Mouse (Mus musculus): Measurements from ENCODE around the gene Sept9. TPM values are rescaled to one million over a fixed set of nuclear protein-coding genes. Genes with fewer than 3 reads are reported as not detected.

Sept9 gene
- total and polyA plus RNA-seq, 3 experiments, result 115 to 469 (median 292) TPM

- TF ChIP-seq GATA2 (IDR thresholded peaks at IDR 0.05; ENCODE audit: borderline replicate concordance, low read depth, low read length) (no peak), GATA1 (IDR thresholded peaks at IDR 0.05; ENCODE audit: borderline replicate concordance, low read length) (no peak), POLR2AphosphoS5 (IDR thresholded peaks at IDR 0.05; ENCODE audit: insufficient replicate concordance, low read depth, low read length) (no peak), TAL1 (conservative IDR thresholded peaks at IDR 0.05; ENCODE audit: low read depth, low read length) (no peak), CTCF (IDR thresholded peaks at IDR 0.05; ENCODE audit: low read depth, low read length) (no peak)
- DNase-seq (ENCODE audit: low spot score) (no peak), ATAC-seq (ENCODE audit: extremely low read depth, insufficient number of reproducible peaks, low FRiP score, poor library complexity, severe bottlenecking) (peak; percentile 11; the same call in 1 of the 2 replicates)
- Histone ChIP-seq H3K4me1 (ENCODE audit: insufficient read depth, low read depth, low read length) (peaks cover 94% of the 10 kb centered on the region), H3K27me3 (ENCODE audit: insufficient read depth, low read length) (no peaks in the 10 kb centered on the region), H3K4me3 (ENCODE audit: low read depth, low read length) (peak overlapping the region; percentile 75), H3K9me3 (replicated peaks) (no peaks in the 10 kb centered on the region), H3K36me3 (replicated peaks) (peaks cover 55% of the 10 kb centered on the region)
Measured at GRCm38 (mm10) chr11:117332242-117333149, 133.0 kb downstream of the Sept9 start.

DNA sequence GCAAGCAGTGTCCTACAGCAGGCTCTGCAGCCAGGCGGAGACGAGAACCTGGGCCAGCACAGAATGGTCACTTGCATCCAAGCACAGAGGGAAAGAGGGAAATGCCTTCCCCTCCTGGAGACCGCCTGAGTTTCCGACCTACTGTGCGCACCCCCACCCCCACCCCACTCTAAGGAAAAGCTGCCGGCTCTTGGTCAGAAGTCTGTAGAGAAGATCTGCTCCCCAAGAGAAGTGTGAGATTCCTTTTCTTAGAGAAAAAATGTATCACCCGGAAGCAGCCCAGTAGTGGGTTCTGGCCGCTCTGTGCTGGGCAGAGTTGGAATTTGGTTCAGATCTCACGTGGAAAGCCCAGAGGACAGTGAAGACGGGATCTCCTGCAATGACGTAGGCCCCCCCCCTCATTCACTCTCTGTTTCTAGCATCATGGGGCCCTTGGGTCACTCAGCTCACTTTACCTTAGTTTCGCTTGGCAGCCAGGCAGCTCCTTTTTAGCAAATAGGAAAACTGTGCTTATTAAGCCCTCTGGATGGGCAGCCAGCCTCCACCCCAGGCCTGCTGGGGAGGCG is 133.8 kb downstream of the Sept9 start:
- ATAC-seq (ENCODE audit: extremely low read depth, insufficient number of reproducible peaks, low FRiP score, poor library complexity, severe bottlenecking) (no peak), DNase-seq (ENCODE audit: low spot score) (no peak)
- H3K4me1 ChIP-seq (ENCODE audit: insufficient read depth, low read depth, low read length), result peaks cover 94% of the 10 kb centered on the region
- no peaks in the 10 kb centered on the region for H3K9me3 ChIP-seq (replicated peaks)
- peak overlapping the region; percentile 75 for H3K4me3 ChIP-seq (ENCODE audit: low read depth, low read length)
- H3K27me3 ChIP-seq (ENCODE audit: insufficient read depth, low read length), result no peaks in the 10 kb centered on the region
- TF ChIP-seq CTCF (IDR thresholded peaks at IDR 0.05; ENCODE audit: low read depth, low read length) (no peak), GATA1 (IDR thresholded peaks at IDR 0.05; ENCODE audit: borderline replicate concordance, low read length) (no peak), GATA2 (IDR thresholded peaks at IDR 0.05; ENCODE audit: borderline replicate concordance, low read depth, low read length) (no peak), POLR2AphosphoS5 (IDR thresholded peaks at IDR 0.05; ENCODE audit: insufficient replicate concordance, low read depth, low read length) (no peak), TAL1 (conservative IDR thresholded peaks at IDR 0.05; ENCODE audit: low read depth, low read length) (no peak)
- H3K36me3 ChIP-seq (replicated peaks), result peaks cover 60% of the 10 kb centered on the region

- Histone ChIP-seq H3K9me3 (replicated peaks) (no peaks in the 10 kb centered on the region), H3K4me3 (ENCODE audit: low read depth, low read length) (peak overlapping the region; percentile 75), H3K27me3 (ENCODE audit: insufficient read depth, low read length) (no peaks in the 10 kb centered on the region), H3K4me1 (ENCODE audit: insufficient read depth, low read depth, low read length) (peaks cover 96% of the 10 kb centered on the region), H3K36me3 (replicated peaks) (peaks cover 62% of the 10 kb centered on the region)
- DNase-seq (ENCODE audit: low spot score) (peak; percentile 96), ATAC-seq (ENCODE audit: extremely low read depth, insufficient number of reproducible peaks, low FRiP score, poor library complexity, severe bottlenecking) (peak; percentile 56)
- TF ChIP-seq POLR2AphosphoS5 (IDR thresholded peaks at IDR 0.05; ENCODE audit: insufficient replicate concordance, low read depth, low read length) (no peak), GATA1 (IDR thresholded peaks at IDR 0.05; ENCODE audit: borderline replicate concordance, low read length) (no peak), TAL1 (conservative IDR thresholded peaks at IDR 0.05; ENCODE audit: low read depth, low read length) (no peak), CTCF (IDR thresholded peaks at IDR 0.05; ENCODE audit: low read depth, low read length) (no peak), GATA2 (IDR thresholded peaks at IDR 0.05; ENCODE audit: borderline replicate concordance, low read depth, low read length) (no peak)
Measured at GRCm38 (mm10) chr11:117334101-117334500, 134.6 kb downstream of the Sept9 start.

- ATAC-seq (ENCODE audit: extremely low read depth, insufficient number of reproducible peaks, low FRiP score, poor library complexity, severe bottlenecking), result no peak
Measured at GRCm38 (mm10) chr11:117335146-117335545, 135.7 kb downstream of the Sept9 start.

DNA sequence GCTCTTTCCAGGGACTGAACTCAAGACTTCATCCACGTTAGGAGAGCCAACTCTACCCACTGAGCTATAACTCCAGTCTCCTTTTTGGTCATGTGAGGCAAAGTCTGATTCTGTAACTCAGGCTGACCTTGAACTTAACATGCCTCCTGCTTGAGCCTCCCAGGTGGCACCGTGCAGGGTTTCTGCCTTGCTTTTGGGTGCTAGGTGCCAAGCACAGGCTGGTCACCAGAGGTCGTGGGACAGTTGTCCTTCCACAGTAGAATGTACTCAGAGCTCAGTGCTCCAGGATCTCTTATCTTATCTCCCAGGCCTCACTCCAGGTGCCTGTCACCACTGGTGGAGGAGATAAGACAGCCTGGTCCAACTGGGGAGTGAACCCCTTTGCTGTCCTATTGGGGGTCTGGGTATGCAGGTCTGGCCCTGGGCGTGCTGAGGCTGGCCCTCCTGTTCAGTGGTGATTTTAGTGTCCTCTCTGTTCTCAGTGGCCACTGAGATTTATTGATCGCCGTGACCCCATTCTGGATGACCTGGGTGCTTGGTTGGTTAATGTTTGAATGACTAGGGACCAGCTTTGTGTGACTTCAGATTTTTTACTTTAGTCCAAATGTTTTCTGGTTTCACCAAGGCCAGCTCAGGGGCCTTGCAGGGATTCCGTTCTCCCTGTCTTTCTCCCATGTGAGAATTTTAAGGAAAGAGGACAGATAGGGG is 136.8 kb downstream of the Sept9 start:
- Histone ChIP-seq H3K4me3 (ENCODE audit: low read depth, low read length) (peak overlapping the region; percentile 28; the same call in 1 of the 2 replicates), H3K36me3 (replicated peaks) (peaks cover 65% of the 10 kb centered on the region), H3K9me3 (replicated peaks) (no peaks in the 10 kb centered on the region), H3K4me1 (ENCODE audit: insufficient read depth, low read depth, low read length) (peaks cover 96% of the 10 kb centered on the region), H3K27me3 (ENCODE audit: insufficient read depth, low read length) (no peaks in the 10 kb centered on the region)
- no peak for TF ChIP-seq POLR2AphosphoS5 (IDR thresholded peaks at IDR 0.05; ENCODE audit: insufficient replicate concordance, low read depth, low read length)
- TF ChIP-seq CTCF (IDR thresholded peaks at IDR 0.05; ENCODE audit: low read depth, low read length), result no peak
- peak; percentile 77; the same call in 1 of the 2 replicates for TF ChIP-seq GATA2 (IDR thresholded peaks at IDR 0.05; ENCODE audit: borderline replicate concordance, low read depth, low read length)
- no peak for TF ChIP-seq GATA1 (IDR thresholded peaks at IDR 0.05; ENCODE audit: borderline replicate concordance, low read length)
- peak; percentile 97 for TF ChIP-seq TAL1 (conservative IDR thresholded peaks at IDR 0.05; ENCODE audit: low read depth, low read length)
- DNase-seq (ENCODE audit: low spot score), result no peak
- ATAC-seq (ENCODE audit: extremely low read depth, insufficient number of reproducible peaks, low FRiP score, poor library complexity, severe bottlenecking), result peak; percentile 37

More at GRCm38 (mm10) chr11:117335146-117335545, 135.7 kb downstream of the Sept9 start:
- no peaks in the 10 kb centered on the region for H3K27me3 ChIP-seq (ENCODE audit: insufficient read depth, low read length)
- H3K4me1 ChIP-seq (ENCODE audit: insufficient read depth, low read depth, low read length), result peaks cover 96% of the 10 kb centered on the region
- TF ChIP-seq POLR2AphosphoS5 (IDR thresholded peaks at IDR 0.05; ENCODE audit: insufficient replicate concordance, low read depth, low read length) (no peak), GATA1 (IDR thresholded peaks at IDR 0.05; ENCODE audit: borderline replicate concordance, low read length) (no peak), CTCF (IDR thresholded peaks at IDR 0.05; ENCODE audit: low read depth, low read length) (no peak), TAL1 (conservative IDR thresholded peaks at IDR 0.05; ENCODE audit: low read depth, low read length) (no peak), GATA2 (IDR thresholded peaks at IDR 0.05; ENCODE audit: borderline replicate concordance, low read depth, low read length) (no peak)
- peaks cover 63% of the 10 kb centered on the region for H3K36me3 ChIP-seq (replicated peaks)
- peak overlapping the region; percentile 75; the same call in 1 of the 2 replicates for H3K4me3 ChIP-seq (ENCODE audit: low read depth, low read length)
- DNase-seq (ENCODE audit: low spot score), result no peak
- H3K9me3 ChIP-seq (replicated peaks), result no peaks in the 10 kb centered on the region

All from G1E (cell line).